Mouse (Mus musculus): ENCODE measurements around the gene Zfp622.
"Not testable (repeated sequence)": the region's sequence is repeated elsewhere in the genome, so short reads cannot be mapped to it uniquely, and the experiment has no call there.

Zfp622 gene

GRCm38 (mm10) chr15:25972758-25973157 is 11.4 kb upstream of the Zfp622 start:
- DNase-seq: no peak

GRCm38 (mm10) chr15:25974352-25974751 is 9.8 kb upstream of the Zfp622 start:
- no peak for DNase-seq

GRCm38 (mm10) chr15:25975810-25976209 is 8.4 kb upstream of the Zfp622 start:
- no peak for DNase-seq

GRCm38 (mm10) chr15:25983614-25984013 is 552 bp upstream of the Zfp622 start:
- DNase-seq: not testable (repeated sequence)

- peak in 1 of 2 experiments; percentile 17 for DNase-seq
Observed at GRCm38 (mm10) chr15:25984734-25985492, 747 bp downstream of the Zfp622 start.

GRCm38 (mm10) chr15:25992992-25993727 is 9.0 kb downstream of the Zfp622 start:
- DNase-seq: peak in 1 of 2 experiments; percentile 49

- no peak for DNase-seq
Observed at GRCm38 (mm10) chr15:25995521-25995920, 11.4 kb downstream of the Zfp622 start.

- not testable (repeated sequence) for DNase-seq
Observed at GRCm38 (mm10) chr15:25999545-25999944, 15.4 kb downstream of the Zfp622 start.

GRCm38 (mm10) chr15:26008621-26009020 is 24.5 kb downstream of the Zfp622 start:
- DNase-seq: no peak

- no peak for DNase-seq
Observed at GRCm38 (mm10) chr15:26012891-26013290, 28.7 kb downstream of the Zfp622 start.

GRCm38 (mm10) chr15:26015979-26016665 is 32.0 kb downstream of the Zfp622 start:
- peak; percentile 63 to 67 for DNase-seq

GRCm38 (mm10) chr15:26021721-26022120 is 37.6 kb downstream of the Zfp622 start:
- DNase-seq: no peak

- no peak for DNase-seq
Observed at GRCm38 (mm10) chr15:26022636-26023035, 38.5 kb downstream of the Zfp622 start.

GRCm38 (mm10) chr15:26031692-26032091 is 47.5 kb downstream of the Zfp622 start:
- DNase-seq: no peak

GRCm38 (mm10) chr15:26040567-26040966 is 56.4 kb downstream of the Zfp622 start:
- no peak for DNase-seq

- no peak for DNase-seq
Observed at GRCm38 (mm10) chr15:26041196-26041947, 57.2 kb downstream of the Zfp622 start.

Data from spleen, adult 18-20 months (tissue).